Mouse (Mus musculus) heart, adult 18-20 months (tissue): Measurements from ENCODE around the gene Cybc1. TPM values are rescaled to one million over a fixed set of nuclear protein-coding genes. Genes with fewer than 3 reads are reported as not detected.

Experiments
- DNase-seq, 2 experiments: peaks; one replicate each; pipeline ENCODE4 v3.0.0; 2021 to 2022; ENCODE audit warnings: mixed read lengths in 1 of 2
- long read RNA-seq, 2 experiments: library from polyadenylated mRNA; stranded (forward); transcript quantifications; one replicate each; pipeline ENCODE4 v2.0.0; 2021
- total RNA-seq, 2 experiments: library from RNA; stranded (reverse); gene quantifications; 2 replicates each; pipeline ENCODE4 v1.2.3; 2021

Gene Cybc1
- 10 to 100 TPM; 10.2 to 12.6 TPM for total RNA-seq
- long read RNA-seq, experiment 1, transcript Cybc1-201 (7 exons, 2,417 nt): major isoform, 7 of 14 reads
- long read RNA-seq, experiment 1, partial matches to known transcripts: 2 of 14 reads
- long read RNA-seq, experiment 1, other reads (novel, unspliced or antisense): 3 of 14 reads
- long read RNA-seq, experiment 2, transcript Cybc1-201 (7 exons, 2,417 nt): major isoform, 5 of 9 reads
- long read RNA-seq, experiment 2, partial matches to known transcripts: 1 of 9 reads
- long read RNA-seq, experiment 2, other reads (novel, unspliced or antisense): 3 of 9 reads

DNA sequence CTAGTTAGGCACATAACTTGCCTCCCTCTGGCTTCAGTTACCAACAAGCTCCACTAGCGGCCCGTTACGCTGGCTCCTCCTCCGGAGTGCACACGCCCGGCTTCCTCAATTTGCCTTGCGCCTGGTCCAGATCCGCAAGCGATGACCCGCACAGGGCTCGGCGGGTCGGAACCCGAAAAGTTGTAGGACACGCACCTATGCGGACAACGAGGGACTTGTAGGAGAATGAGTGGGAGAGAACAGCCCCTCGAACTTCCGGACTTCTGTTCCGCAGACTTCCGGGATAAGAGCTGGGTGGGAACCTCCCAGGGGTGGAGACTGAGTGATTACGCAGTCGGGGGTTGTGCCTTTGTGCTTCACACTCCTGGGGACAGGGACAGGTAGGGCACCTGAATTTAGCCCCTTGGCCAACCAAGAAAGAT, at the start of gene Cybc1:
Cybc1 (minus strand) TSS at position 305 of the 422 bp plus-strand sequence.
- DNase-seq: peak; percentile 89 to 90

- DNase-seq: no peak
These were observed 48.9 kb upstream of the Cybc1 start for GRCm38 (mm10) chr11:121278011-121278410.

GRCm38 (mm10) chr11:121277516-121277915, 48.4 kb upstream of the Cybc1 start:
- DNase-seq: no peak

DNA sequence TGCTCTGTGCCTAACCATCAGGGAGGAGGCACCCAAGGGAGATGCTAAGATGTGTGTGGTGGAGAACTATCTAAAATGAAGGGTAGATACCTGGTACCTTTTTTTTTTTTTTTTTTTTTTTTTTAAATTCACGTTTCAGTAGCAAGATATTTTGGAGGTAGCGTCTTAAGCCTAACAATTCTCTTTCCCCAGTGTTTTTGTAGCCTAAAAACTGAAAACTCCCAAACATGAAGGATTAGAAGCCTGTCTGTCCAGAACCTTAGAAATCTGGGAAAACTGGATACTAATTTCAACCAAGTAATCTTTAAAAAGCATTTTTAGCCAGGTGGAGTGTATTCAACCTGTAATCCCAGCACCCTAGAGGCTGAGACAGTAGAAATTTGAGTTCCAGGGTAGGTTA, 32.0 kb upstream of the Cybc1 start:
- DNase-seq: no peak

DNA sequence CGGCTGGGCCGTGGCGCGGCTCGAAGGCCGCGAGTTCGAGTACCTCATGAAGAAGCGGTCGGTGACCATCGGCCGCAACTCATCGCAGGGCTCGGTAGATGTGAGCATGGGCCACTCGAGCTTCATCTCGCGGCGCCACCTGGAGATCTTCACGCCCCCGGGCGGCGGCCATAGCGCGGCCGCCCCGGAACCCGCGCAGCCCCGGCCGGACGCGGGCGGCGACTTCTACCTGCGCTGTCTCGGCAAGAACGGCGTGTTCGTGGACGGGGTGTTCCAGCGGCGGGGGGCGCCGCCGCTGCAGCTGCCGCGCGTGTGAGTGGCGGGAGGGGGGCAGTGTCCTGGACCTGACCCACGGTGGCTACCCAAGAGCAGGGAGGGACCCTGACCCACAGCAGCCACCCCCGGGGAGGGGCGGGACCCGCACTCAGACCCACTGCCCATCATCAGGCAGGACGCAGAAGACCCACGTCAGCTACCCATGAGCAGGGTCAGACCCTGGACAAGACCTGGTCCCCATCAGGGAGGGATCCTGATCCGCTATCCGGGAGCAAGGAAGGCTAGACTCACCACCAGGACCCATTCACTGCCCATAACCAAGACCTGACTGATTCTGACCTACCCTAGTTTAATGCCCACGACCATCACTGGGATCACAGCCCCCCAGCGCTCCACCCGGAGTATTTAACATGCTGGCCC, 31.2 kb upstream of the Cybc1 start:
- peak; percentile 13 to 41 for DNase-seq

DNA sequence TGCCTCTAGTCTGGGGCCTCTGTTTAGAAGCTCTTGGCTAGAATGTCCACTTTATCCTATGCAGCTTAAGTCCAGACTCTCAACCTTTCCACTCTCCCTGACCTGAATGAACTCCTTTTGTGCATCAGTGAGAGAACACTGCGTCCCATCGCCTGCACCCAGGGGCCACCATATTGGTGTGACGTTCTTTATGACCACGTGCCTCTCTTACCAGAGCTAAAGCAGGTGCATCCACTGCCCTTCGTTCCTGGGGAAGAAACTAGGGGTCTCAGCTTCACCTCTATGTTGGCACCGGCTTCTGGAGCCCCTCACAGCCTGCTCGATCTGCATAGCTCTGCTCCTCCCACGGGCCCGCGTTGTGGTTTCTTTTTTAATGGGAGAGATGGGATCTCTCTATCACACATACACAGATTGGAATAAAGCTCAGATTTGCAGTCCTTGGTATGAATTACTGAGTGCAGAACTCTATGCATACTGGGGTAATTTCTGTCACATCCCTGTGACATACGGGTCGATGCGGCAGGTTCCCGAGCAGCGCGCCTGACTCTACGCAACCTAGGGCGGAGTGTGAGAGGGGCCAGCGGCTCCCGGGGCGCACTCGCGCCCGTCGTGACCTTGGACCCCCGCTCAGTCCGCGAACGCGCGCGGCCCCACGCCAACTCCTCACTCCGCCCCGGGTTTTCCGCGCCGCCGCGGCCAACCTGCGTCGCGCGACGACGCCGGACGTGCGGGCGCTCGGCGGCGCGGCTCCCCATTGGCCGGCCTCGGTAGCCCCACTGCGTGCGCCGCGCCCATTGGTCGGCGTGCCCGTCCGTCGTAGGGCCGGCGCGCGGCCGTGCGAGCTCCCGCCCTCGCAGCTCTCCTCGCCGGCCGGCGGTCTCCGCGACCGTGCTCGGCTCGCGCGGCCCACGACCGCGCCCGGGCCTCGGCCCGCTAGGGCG, 30.3 kb upstream of the Cybc1 start, which contains the start of gene Foxk2:
Foxk2 (plus strand) TSS at position 831 of the 941 bp plus-strand sequence.
- peak; percentile 91 to 94 for DNase-seq

GRCm38 (mm10) chr11:121250196-121250595, 21.1 kb upstream of the Cybc1 start:
- DNase-seq: no peak

GRCm38 (mm10) chr11:121239669-121240068, 10.5 kb upstream of the Cybc1 start:
- no peak for DNase-seq

- no peak for DNase-seq
These were observed 8.4 kb upstream of the Cybc1 start for GRCm38 (mm10) chr11:121237345-121238128.

DNA sequence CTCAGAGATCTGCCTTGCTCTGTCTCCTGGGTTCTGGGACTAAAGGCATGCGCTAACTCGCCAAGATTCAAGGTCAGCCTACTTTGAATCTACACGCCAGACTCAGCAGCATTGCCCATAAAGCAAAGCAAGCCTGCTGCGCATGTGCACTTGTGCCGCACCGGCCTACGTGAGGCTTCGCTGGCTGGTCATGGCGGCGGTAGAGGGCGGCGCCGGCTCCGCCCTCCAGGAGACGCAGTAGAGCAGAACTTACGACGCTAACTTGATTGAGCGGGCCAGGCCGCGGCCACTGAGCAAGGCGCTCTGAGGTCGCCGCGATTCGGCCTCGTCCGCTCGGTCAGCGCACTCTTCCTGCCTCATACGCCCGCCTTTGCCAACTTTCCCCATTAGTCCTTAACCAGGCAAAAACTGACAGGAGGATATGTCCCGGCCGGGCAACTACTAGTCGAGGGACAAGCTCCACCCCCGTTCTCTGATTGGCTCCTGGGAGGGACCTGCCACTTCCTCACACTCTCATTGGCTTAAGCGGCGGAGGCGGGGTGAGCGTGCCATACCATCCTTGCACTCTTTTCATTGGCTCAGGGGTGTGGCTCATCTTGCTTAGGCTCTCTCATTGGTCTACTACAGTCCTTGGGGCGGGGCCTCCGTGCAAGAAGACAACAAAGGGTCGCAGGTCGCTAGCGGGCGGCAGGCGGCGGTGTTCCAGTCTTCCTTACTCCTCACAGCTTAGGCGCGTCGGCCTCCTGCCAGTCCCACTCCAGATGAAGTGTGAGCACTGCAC, 7.6 kb upstream of the Cybc1 start, which contains the start of gene Narf:
Narf (plus strand) TSS at position 690 of the 781 bp plus-strand sequence.
- peak; percentile 99 to 100 for DNase-seq

DNA sequence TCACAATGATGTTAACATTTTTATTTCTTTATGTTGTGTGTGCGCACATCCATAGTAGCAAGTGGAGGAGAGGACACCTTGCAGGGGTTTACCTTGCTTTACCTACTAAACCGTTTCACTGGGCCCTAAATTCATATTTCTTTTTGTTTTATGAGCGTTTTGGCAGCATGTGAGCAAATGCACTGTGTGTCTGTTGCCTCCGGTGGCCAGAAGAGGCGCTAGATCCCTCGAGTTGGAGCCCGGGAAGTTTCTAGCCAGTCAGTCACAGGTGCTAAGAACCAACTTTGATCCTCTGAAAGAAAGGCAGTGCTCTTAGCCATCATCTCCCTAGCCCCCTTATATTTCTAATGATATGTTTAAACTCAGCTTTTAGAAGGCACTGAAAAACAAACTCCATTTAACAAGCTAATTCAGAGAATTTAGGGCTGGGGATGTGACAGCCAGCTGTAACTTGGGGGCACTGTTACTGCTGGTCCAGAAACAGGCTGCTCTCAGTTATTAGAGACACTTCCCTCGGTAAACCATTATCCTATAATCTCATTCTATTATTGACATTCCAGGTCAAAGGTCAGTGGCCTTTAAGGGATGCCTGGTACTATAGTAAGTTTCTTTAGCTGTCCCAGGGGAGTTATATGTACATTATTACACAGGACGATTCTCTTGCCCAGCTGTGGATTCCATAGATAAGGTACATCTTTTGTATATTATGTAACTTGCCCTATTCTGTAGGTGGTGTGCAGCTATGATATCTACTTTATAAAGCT, 6.5 kb upstream of the Cybc1 start:
- peak in 1 of 2 experiments; percentile 44 for DNase-seq

DNA sequence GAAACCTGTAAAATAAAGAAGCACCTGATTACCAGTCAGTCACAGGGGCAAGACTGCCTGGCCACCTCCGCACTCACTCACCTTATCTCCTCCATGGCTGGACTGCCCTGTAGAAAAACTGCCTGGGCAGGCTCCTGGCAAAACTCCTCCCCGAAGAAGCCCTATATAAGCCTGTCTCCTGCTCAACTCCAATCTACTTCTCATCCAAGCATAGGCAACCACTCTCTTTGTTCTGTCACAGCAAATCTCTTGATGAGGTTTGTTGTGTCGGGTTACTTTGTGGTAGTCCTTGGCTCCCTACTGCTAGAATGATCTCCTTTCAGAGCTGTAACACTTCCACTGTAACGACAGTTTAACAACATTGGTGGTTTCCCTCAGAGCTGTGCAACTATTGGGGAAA, 3.6 kb upstream of the Cybc1 start:
- DNase-seq: no peak

DNA sequence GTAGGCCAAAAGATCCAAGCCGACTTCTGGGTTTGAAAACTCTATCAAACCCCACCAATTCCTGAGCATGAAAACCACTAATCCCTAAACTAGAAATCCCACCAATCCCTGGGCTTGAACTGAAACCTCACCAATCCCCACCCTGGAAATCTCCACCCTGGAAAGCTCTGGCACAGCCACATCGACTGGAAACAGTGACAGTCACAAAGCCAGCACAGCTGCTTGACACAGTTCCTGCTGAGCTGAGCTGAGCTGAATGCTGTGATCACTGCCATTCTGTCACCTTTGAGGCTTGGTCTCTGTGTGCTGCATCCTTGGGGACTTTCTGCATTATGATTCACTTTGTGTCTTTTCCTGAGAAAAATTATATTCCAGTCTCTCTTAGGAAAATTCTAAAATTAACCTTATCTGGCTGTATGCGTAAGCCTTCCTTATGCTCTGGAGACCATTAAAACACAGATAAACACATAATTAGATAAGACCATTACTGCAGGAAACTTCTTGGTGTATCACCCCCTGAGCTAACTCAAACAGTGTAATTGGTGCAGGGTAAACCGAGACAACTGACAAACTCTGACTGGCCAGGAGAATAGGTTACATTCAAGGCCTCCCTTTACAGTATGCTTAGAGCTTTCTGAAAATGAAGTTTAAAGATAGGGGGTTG, 2.6 kb upstream of the Cybc1 start:
- peak; percentile 38 to 54 for DNase-seq

DNA sequence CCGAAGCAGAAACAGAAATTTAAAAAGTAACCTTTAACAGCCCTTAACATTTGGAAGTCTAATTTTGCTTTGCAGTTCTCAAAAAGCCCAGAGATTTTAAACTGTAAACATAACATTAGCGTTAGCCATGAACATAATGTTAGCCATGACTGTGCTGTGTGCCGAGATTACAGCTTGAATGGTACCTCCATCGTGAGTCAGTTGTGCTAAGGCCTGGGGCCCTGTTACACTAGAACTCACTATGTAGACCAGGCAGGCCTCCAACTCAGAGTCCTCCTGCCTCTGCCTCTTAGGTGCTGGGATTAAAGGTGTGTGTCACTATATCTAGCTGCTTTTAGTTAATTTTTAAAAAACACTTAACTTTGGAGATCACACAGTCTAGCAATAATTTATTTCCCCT, 2.1 kb upstream of the Cybc1 start:
- DNase-seq: no peak

DNA sequence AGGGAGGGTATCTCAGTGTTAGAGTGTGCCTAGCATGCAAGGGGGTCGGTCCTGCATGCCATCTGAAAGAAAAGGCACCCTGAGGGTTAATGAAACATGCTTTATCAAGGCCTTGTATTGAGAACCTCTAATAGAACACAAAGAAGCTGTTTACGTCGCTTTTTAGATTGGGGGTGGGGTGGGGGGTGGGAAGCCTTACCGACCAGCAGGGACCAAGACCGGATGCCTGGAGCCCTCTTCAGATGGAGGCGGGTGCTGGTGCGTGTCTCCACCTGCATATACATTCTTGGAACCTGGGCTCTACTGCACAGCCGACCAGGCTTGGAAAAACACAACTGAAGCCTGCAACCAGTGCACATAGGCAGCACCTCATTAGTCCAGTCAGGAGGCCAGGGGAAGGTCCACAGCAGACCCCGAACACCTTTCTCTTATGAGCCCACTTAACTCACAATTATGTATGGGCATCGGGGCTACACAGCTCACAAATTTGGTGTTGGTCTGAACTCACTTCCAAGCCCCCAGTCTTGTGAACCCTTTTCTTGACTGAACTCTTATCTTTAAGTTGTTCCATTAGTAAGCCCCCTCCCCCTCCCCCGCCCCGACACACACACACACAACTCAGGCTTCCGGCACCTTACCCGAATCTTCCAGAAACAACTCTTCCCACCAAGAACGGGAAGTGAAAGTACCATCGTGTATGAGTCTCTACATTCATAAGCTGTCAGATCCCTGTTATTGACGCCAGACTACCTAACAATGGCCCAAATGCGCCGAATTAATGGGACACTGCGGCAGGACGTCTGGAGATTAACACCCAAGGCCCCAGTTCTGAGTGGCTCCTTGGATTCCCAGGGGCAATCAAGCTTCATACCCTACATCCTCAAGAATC, 749 bp downstream of the Cybc1 start:
- no peak for DNase-seq

- DNase-seq: no peak
These were observed 7.7 kb downstream of the Cybc1 start for GRCm38 (mm10) chr11:121221321-121222010.

- no peak for DNase-seq
These were observed 8.4 kb downstream of the Cybc1 start for GRCm38 (mm10) chr11:121220771-121221170.

GRCm38 (mm10) chr11:121219776-121220175, 9.3 kb downstream of the Cybc1 start:
- no peak for DNase-seq
